Mouse (Mus musculus): ENCODE measurements around the gene Dnaja4.
"Not testable (repeated sequence)": the region's sequence is repeated elsewhere in the genome, so short reads cannot be mapped to it uniquely, and the experiment has no call there.

The Dnaja4 gene

GRCm38 (mm10) chr9:54698318-54699086, at the start of gene Dnaja4:
Gene Dnaja4, plus strand, starts transcription at chr9:54698873.
- DNase-seq, result no peak

DNA sequence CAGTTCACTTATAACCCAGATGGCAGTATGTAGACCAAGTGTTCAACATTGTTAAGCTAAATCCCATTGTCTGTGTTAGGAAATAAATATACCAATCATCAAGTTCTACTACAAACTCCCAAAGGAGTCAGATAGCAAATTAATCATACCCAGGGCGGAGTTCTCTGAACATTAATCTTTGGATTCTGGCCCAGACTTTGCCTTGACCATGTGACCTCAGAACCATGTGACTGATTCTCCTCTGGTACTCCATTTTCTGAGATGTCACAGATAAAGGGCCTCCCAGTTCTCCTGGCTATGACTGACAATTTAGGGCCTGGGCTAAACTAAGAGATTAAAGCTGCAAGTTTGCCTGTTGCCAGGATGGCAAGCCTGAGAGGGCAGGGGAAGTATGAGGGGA, 49.3 kb upstream of the Dnaja4 start:
- DNase-seq, result no peak

DNA sequence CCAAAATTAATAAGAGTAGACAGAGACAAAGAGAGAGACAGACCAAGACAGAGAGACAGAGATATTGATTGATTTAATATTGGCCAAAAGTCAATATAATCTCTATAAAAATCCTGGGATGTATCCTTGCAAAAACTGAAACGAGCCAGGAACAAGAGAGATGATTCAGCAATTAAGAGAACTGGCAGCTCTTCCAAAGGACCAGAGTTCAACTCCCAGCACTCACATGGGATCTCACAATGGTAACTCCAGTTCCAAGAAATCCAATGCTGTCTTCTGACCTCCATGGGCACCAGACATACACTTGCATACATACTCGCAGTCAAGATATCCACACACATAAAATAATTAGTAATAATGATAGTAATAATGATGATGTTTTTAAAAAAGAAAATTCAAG, 45.9 kb upstream of the Dnaja4 start:
- no peak for DNase-seq

- DNase-seq, result no peak
Observed at GRCm38 (mm10) chr9:54655846-54656245, 42.8 kb upstream of the Dnaja4 start.

DNA sequence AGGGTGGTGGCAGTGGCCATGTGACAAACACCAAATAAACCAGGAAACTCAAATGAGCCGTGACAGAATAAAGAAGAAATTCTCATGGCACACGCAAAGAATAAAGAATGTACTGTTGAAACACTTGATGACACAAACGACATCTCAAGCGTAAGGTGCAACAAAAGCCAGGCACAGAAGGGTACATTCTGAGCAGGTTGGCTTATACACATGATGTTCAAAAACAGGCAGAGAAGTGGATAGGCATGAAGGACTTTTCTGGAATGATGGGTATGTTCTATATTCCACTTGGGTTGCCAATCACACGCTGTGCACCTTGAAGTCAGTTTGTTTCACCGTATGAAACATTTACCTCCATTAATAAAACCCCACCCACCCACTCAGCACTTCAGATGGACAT, 42.3 kb upstream of the Dnaja4 start:
- DNase-seq, result no peak

GRCm38 (mm10) chr9:54658773-54659172, 39.9 kb upstream of the Dnaja4 start:
- DNase-seq, result no peak

DNA sequence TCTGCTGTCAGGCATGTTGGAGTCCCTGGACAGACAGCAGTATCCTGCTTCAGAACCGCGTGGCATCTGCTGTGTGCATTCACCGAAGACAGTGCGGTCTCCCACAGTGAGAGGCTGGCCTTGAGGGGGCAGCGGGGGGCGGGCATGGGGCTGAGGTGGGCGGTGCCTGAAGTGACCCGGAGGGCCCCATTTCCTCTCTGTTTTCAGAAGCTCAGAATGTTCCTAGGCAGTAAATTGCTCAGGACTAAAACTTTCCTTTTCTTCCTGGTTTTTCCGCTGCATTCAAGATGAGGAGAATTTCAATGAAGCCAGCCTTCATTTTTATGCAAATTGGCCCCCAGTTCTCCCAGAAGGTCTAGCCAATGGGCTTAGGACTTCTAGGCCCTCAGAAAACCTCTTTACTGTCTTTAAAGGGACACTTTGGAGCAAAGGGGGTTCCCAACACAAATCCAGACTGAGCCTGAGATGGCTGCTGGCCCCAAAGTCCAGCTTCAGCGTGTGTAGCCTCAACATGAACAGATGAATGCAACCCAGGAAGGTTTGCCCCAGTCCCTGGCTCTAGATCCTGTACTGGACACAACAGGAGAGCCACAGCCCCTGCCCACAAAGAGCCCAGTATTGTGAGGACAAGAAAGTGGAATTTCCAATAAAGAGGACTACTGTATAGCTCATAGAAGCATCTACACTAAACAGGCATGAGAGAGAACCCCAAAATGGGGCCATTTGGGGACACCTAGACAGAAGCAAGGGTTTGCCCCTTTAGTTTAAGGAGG, 36.9 kb upstream of the Dnaja4 start, which contains the start of gene Acsbg1:
Acsbg1 (minus strand) TSS at position 266 of the 773 bp plus-strand sequence.
- DNase-seq, result peak in 1 of 2 experiments; percentile 46

GRCm38 (mm10) chr9:54664358-54664757, 34.3 kb upstream of the Dnaja4 start:
- peak in 1 of 2 experiments; percentile 42 for DNase-seq

GRCm38 (mm10) chr9:54666116-54666515, 32.6 kb upstream of the Dnaja4 start:
- no peak for DNase-seq

DNA sequence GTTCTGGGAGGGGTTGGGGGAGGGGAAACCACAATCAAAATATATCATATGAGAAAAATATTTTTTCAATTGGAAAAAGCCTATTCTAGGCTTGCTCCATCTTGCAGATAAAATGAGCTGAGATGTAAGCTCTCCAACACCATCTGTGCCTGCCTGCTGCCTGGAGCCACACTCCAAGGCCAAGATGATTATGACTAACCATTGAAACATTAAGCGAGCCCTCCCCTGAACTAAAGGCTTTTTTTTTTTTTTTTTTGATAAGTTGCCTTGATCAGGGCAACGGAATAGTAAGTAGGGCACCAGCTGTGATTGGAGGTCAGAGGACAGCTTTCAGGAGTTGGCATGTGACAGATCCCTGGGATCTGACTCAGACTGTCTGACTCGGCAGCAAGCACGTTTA, 30.2 kb upstream of the Dnaja4 start:
- peak; percentile 51 to 67 for DNase-seq

DNA sequence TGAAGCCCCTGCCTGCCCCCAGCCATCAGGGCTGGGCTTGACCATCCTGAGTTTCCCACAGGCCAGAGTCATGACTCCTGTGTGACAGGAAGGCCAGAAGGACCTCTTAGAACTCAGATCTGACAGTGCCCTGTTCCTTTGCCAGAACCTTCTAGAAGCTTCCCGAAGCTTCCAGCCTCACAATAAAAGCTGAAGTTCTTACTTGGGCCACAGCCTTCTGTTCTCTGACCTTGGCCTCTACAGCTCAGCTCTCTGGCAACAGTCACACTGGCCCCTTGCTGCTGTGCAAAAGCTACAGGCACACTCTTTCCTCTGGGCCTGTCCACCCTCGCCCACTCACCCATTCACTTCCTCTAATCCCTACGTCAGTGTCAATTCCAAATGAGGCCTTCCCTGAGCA, 26.7 kb upstream of the Dnaja4 start:
- no peak for DNase-seq

DNA sequence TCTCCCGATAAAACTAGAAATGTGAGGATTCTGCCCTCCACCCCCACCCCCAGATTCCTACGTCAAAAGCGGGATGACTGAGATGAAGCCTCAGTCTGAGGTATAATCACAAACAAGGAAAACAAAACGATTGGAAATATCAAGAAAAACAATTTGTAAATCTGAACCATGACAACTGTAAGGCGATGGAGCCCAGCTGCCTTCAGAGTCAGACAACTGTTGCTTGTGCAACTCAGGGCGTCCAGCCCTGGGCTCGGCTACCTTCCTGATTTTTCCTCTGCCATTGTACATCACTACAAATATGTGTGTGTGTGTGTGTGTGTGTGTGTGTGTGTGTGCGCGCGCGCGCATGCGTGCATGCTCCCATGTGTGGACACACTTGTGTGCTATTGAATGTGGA, 24.8 kb upstream of the Dnaja4 start:
- DNase-seq, result no peak

DNA sequence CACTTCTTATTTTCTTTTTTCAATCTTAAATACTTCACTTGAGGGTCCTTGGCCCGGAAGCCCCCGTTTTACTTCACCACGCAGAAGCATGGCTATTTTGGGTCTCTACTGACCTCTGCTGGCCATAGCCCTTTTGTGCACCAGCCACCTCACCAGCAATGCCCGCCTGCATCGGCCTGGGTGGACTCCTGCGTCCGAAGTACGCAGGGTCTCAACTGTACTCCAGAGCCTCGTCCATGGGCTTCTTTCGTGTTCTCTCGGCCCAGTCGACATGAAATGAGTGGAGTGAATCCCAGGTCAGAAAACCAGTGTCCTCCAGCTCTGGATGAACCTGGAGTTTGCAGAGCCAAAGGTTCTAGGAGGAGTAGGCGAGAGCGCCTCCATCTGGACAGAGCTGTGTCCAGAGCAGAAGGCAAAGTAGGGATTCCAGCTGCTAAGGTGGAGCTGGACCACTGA, 22.1 kb upstream of the Dnaja4 start:
- DNase-seq, result peak; percentile 87 to 88

- peak; percentile 74 to 83 for DNase-seq
Observed at GRCm38 (mm10) chr9:54682846-54683245, 15.8 kb upstream of the Dnaja4 start.

- DNase-seq, result no peak
Observed at GRCm38 (mm10) chr9:54683814-54684605, 14.7 kb upstream of the Dnaja4 start.

GRCm38 (mm10) chr9:54687246-54688236, 11.1 kb upstream of the Dnaja4 start:
- no peak for DNase-seq

DNA sequence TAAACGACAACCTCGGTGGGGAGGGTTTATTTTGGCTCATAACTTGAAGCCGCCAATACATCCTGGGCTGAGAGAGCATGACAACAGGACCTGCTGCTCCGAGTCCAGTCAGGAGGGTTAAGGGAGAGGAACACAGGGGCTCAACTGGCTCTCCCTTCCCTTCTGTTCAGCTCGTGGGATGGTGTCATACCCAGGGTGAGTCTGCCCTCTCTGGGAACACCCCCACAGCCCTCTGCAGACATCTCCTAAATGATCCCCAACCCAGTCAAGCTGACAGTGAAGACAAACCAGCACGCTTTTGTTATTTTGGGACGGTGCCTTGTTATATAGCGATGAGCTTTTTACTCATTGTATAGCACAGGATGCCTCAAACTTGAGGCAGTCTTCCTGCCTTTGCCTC, 9.2 kb upstream of the Dnaja4 start:
- DNase-seq, result no peak

DNA sequence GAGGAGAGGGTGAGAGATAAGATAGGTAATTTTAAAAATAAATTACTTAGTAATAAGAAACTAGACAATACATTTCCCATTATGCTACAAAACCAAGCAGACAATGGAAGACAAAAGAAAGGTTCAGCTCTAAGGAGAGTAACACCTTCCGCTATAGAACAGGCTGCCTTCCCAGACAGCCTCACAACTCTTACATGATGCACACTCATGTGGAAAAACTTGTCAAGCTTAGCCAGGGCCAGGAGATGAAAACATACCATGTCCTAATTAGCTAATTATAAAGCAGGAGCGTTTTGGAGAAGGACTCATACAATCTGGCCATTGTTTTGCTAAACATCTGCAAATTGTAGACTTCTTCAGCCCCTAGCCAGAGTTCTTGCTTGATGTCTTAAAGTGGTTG, 8.0 kb upstream of the Dnaja4 start:
- DNase-seq, result not testable (repeated sequence)

- DNase-seq, result peak; percentile 28 to 50
Observed at GRCm38 (mm10) chr9:54691241-54691805, 7.3 kb upstream of the Dnaja4 start.

DNA sequence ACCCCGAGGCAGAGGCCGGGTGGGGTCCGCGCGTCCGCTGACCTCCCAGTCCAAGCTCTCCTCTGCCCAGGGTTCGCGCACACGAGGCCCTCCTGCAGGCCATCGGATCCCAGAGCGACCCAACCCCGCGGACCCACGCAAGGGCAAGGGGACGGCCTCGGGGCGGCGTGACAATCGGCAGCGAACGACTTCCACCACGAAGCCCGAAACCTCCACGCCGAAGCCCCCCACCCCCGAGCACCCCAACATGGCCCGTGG, 343 bp downstream of the Dnaja4 start:
- DNase-seq, result no peak

DNA sequence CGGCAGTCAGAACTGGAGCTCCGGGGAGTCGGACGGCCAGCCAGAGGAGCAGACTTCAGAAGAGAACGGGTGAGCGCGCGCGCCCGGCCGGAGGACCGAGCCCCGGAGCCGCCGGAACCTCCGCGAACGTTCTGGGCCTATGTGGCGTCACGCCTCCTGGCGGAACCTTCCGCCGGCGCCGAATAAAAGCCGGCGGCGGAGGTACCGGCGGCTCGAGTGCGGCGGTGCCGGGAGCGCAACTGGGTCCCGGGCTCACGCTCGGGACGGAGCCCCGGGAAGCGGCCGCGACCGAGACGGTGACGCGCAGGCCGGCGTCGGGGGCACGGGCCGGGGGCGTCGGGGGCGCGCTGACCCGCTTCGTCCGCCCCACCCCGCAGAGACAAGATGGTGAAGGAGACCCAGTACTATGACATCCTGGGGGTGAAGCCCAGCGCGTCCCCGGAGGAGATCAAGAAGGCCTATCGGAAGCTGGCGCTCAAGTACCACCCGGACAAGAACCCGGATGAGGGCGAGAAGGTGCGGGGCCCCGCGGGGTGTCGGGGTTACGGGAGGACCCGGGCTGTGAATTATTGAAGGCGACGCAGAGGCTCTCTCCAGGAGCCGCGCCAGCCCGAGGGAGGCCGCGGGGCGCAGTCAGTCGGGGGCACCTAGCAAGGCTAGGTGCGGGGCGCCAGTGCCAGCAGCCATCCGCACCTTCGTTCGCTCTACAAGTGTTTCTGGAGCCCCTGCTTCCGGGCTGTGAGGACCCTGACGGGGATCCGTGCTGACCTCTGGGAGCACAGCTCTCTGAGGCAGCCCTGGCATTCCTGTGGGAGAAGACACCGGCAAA, 886 bp downstream of the Dnaja4 start:
- DNase-seq, result peak; percentile 86 to 88

All from cerebellum, postnatal 25 days (tissue).